Mouse (Mus musculus) liver, embryonic 11.5 days (tissue): ENCODE results near the gene Man2b2. TPM values are rescaled to one million over a fixed set of nuclear protein-coding genes. Genes with fewer than 3 reads are reported as not detected.
"Not testable (repeated sequence)": the region's sequence is repeated elsewhere in the genome, so short reads cannot be mapped to it uniquely, and the experiment has no call there.

Source experiments
- ATAC-seq: fragments of 200-750 bp; cut with Nextera tagmentation; replicated peaks from 2 replicates; pipeline ENCODE4 v1.8.0; 2017; ENCODE audit warnings: moderate number of reproducible peaks, mild to moderate bottlenecking, moderate TSS enrichment, moderate library complexity; ENCODE audit not compliant: low FRiP score
- DNase-seq: peaks from one replicate; pipeline ENCODE4 v3.0.0-alpha.2; 2017; ENCODE audit warnings: low spot score
- H3K27ac ChIP-seq: fragments of 300-500 bp; sonication (generic); 2 replicates; pipeline ENCODE4 v1.5.1; 2014; ENCODE audit warnings: mild to moderate bottlenecking, low read depth, low read length, control low read depth
- H3K27me3 ChIP-seq: fragments of 300-500 bp; sonication (generic); replicated peaks from 2 replicates; pipeline ENCODE4 v1.6.1; 2014; ENCODE audit warnings: low read length, mixed read lengths; ENCODE audit not compliant: control insufficient read depth, insufficient read depth
- H3K36me3 ChIP-seq: fragments of 300-500 bp; sonication (generic); 2 replicates; pipeline ENCODE4 v1.6.1; 2014; ENCODE audit warnings: mild to moderate bottlenecking, low read length, moderate library complexity, mixed read lengths; ENCODE audit not compliant: control insufficient read depth, insufficient read depth
- H3K4me1 ChIP-seq: fragments of 300-500 bp; sonication (generic); replicated peaks from 2 replicates; pipeline ENCODE4 v1.6.1; 2014; ENCODE audit warnings: low read length, mixed read lengths; ENCODE audit not compliant: control insufficient read depth, insufficient read depth
- H3K4me2 ChIP-seq: fragments of 300-500 bp; sonication (generic); 2 replicates; pipeline ENCODE4 v1.6.1; 2014; ENCODE audit warnings: mild to moderate bottlenecking, control low read depth, moderate library complexity
- H3K4me3 ChIP-seq: fragments of 300-500 bp; sonication (generic); 2 replicates; pipeline ENCODE4 v1.5.1; 2014; ENCODE audit warnings: low read depth, low read length, control low read depth
- H3K9ac ChIP-seq: fragments of 300-500 bp; sonication (generic); 2 replicates; pipeline ENCODE4 v1.6.1; 2014; ENCODE audit warnings: low read depth, low read length, control low read depth
- H3K9me3 ChIP-seq: fragments of 300-500 bp; sonication (generic); 2 replicates; pipeline ENCODE4 v1.6.1; 2016; ENCODE audit warnings: low read length, inconsistent platforms, mixed read lengths; ENCODE audit not compliant: control insufficient read depth
- WGBS: fragments of 180-500 bp; shearing (Covaris S2); extraction: QIAGEN DNeasy Blood & Tissue Kit; methylation state at CpG from one replicate; pipeline ENCODE4 v1.1.7; 2014; 5-methylcytosine and 5-hydroxymethylcytosine counted together
- polyA plus RNA-seq: library from polyadenylated mRNA; unstranded; fragments of >200 nt; fragmentation: Nextera tagmentation; extraction: Ambion mirVana; gene quantifications from 2 replicates; pipeline ENCODE4 v1.2.1, GENCODE M21; 2014

Man2b2 gene
- polyA plus RNA-seq, 1 experiment from 2014 or later = 17.4 TPM

GRCm38 (mm10) chr5:36795647-36796295 lies 34.7 kb downstream of the Man2b2 start:
- 2% methylated on average over 35 of the region's 37 CpGs for WGBS
- peak overlapping the region; percentile 91 for H3K27ac ChIP-seq
- H3K9me3 ChIP-seq, H3K4me1 ChIP-seq, H3K36me3 ChIP-seq, H3K27me3 ChIP-seq: not testable (repeated sequence)
- H3K9ac ChIP-seq = peak overlapping the region; percentile 86
- DNase-seq (peak; percentile 68), ATAC-seq (peak; percentile 58)
- peak overlapping the region; percentile 80 for H3K4me3 ChIP-seq
- peak overlapping the region; percentile 70 for H3K4me2 ChIP-seq

GRCm38 (mm10) chr5:36791861-36792260 lies 38.6 kb downstream of the Man2b2 start:
- H3K27me3 ChIP-seq = no peaks in the 10 kb centered on the region
- H3K4me2 ChIP-seq = no peak overlapping the region
- H3K9me3 ChIP-seq = no peaks in the 10 kb centered on the region
- no peak for ATAC-seq
- DNase-seq = no peak
- 63% methylated on average over 9 of the region's 9 CpGs for WGBS
- H3K27ac ChIP-seq = no peak overlapping the region
- peaks cover 5% of the 10 kb centered on the region for H3K36me3 ChIP-seq
- H3K4me3 ChIP-seq = no peak overlapping the region
- H3K4me1 ChIP-seq = peaks cover 5% of the 10 kb centered on the region; the same call in 1 of the 2 replicates
- H3K9ac ChIP-seq = no peak overlapping the region

GRCm38 (mm10) chr5:36786052-36786451 lies 44.4 kb downstream of the Man2b2 start:
- ATAC-seq = no peak
- H3K27ac ChIP-seq = no peak overlapping the region

GRCm38 (mm10) chr5:36779512-36779911 lies 50.9 kb downstream of the Man2b2 start:
- WGBS = 78% methylated on average over 2 of the region's 2 CpGs
- no peak for DNase-seq
- H3K4me1 ChIP-seq = peaks cover 4% of the 10 kb centered on the region; the same call in 1 of the 2 replicates
- H3K9ac ChIP-seq = no peak overlapping the region
- H3K4me2 ChIP-seq = no peak overlapping the region
- no peaks in the 10 kb centered on the region for H3K36me3 ChIP-seq
- no peak overlapping the region for H3K27ac ChIP-seq
- H3K4me3 ChIP-seq = no peak overlapping the region
- peaks cover 8% of the 10 kb centered on the region; the same call in 1 of the 2 replicates for H3K9me3 ChIP-seq
- no peaks in the 10 kb centered on the region for H3K27me3 ChIP-seq
- no peak for ATAC-seq

More at GRCm38 (mm10) chr5:36786052-36786451, 44.4 kb downstream of the Man2b2 start:
- H3K36me3 ChIP-seq = no peaks in the 10 kb centered on the region
- no peak for DNase-seq
- H3K27me3 ChIP-seq = no peaks in the 10 kb centered on the region
- no peaks in the 10 kb centered on the region for H3K9me3 ChIP-seq
- no peak overlapping the region for H3K4me2 ChIP-seq
- no peak overlapping the region for H3K9ac ChIP-seq
- H3K4me3 ChIP-seq = no peak overlapping the region
- no peaks in the 10 kb centered on the region for H3K4me1 ChIP-seq
- WGBS = 87% methylated on average over 5 of the region's 5 CpGs

GRCm38 (mm10) chr5:36778901-36779300 lies 51.6 kb downstream of the Man2b2 start:
- 79% methylated on average over 1 of the region's 2 CpGs for WGBS
- DNase-seq (no peak), ATAC-seq (no peak)
- no peak overlapping the region for H3K4me2 ChIP-seq
- no peak overlapping the region for H3K27ac ChIP-seq
- H3K9ac ChIP-seq = no peak overlapping the region
- peaks cover 8% of the 10 kb centered on the region; the same call in 1 of the 2 replicates for H3K9me3 ChIP-seq
- no peaks in the 10 kb centered on the region for H3K36me3 ChIP-seq
- no peak overlapping the region for H3K4me3 ChIP-seq
- H3K4me1 ChIP-seq = peaks cover 4% of the 10 kb centered on the region; the same call in 1 of the 2 replicates
- no peaks in the 10 kb centered on the region for H3K27me3 ChIP-seq

GRCm38 (mm10) chr5:36777186-36777585 lies 53.3 kb downstream of the Man2b2 start:
- DNase-seq (no peak), ATAC-seq (no peak)
- Histone ChIP-seq H3K9me3 (peaks cover 8% of the 10 kb centered on the region; the same call in 1 of the 2 replicates), H3K36me3 (no peaks in the 10 kb centered on the region), H3K4me3 (no peak overlapping the region), H3K4me1 (peaks cover 4% of the 10 kb centered on the region; the same call in 1 of the 2 replicates), H3K27ac (no peak overlapping the region), H3K27me3 (no peaks in the 10 kb centered on the region), H3K4me2 (no peak overlapping the region), H3K9ac (no peak overlapping the region)
- 5% methylated on average over 2 of the region's 2 CpGs for WGBS

GRCm38 (mm10) chr5:36776021-36776575 lies 54.4 kb downstream of the Man2b2 start:
- H3K27ac ChIP-seq = no peak overlapping the region
- H3K36me3 ChIP-seq = no peaks in the 10 kb centered on the region
- peaks cover 8% of the 10 kb centered on the region; the same call in 1 of the 2 replicates for H3K9me3 ChIP-seq
- H3K9ac ChIP-seq = no peak overlapping the region
- no peak overlapping the region for H3K4me2 ChIP-seq
- DNase-seq (no peak), ATAC-seq (no peak)
- H3K4me3 ChIP-seq = no peak overlapping the region
- peaks cover 4% of the 10 kb centered on the region; the same call in 1 of the 2 replicates for H3K4me1 ChIP-seq
- no peaks in the 10 kb centered on the region for H3K27me3 ChIP-seq
- WGBS = 23% methylated on average over 9 of the region's 9 CpGs

GRCm38 (mm10) chr5:36775317-36775716 lies 55.1 kb downstream of the Man2b2 start:
- ATAC-seq (no peak), DNase-seq (no peak)
- Histone ChIP-seq H3K27ac (no peak overlapping the region), H3K9ac (no peak overlapping the region), H3K36me3 (no peaks in the 10 kb centered on the region), H3K4me1 (peaks cover 4% of the 10 kb centered on the region; the same call in 1 of the 2 replicates), H3K9me3 (peaks cover 5% of the 10 kb centered on the region; the same call in 1 of the 2 replicates), H3K27me3 (no peaks in the 10 kb centered on the region), H3K4me3 (no peak overlapping the region), H3K4me2 (no peak overlapping the region)
- WGBS = 85% methylated on average over 2 of the region's 2 CpGs

- H3K4me1 ChIP-seq = peaks cover 4% of the 10 kb centered on the region; the same call in 1 of the 2 replicates
- 82% methylated on average over 5 of the region's 5 CpGs for WGBS
- no peaks in the 10 kb centered on the region for H3K9me3 ChIP-seq
- DNase-seq (no peak), ATAC-seq (no peak)
- no peak overlapping the region for H3K9ac ChIP-seq
- no peak overlapping the region for H3K4me2 ChIP-seq
- no peaks in the 10 kb centered on the region for H3K27me3 ChIP-seq
- no peaks in the 10 kb centered on the region for H3K36me3 ChIP-seq
- H3K4me3 ChIP-seq = no peak overlapping the region
- no peak overlapping the region for H3K27ac ChIP-seq
Measured at GRCm38 (mm10) chr5:36772586-36772985, 57.9 kb downstream of the Man2b2 start.
